Mouse (Mus musculus) brain, embryonic 14.5 days (tissue): ENCODE measurements around the gene Pdzd2.

ENCODE experiments used
- CTCF ChIP-seq: fragments of 200-500 bp; IDR thresholded peaks from 2 replicates; pipeline ENCODE4 v1.5.1; 2012; ENCODE audit warnings: inconsistent platforms, mild to moderate bottlenecking, moderate library complexity, borderline replicate concordance; ENCODE audit not compliant: insufficient read depth, insufficient read length; ENCODE audit errors: extremely low read depth
- POLR2A ChIP-seq: fragments of 200-500 bp; IDR thresholded peaks from 2 replicates; pipeline ENCODE4 v1.6.1; 2012; ENCODE audit warnings: mild to moderate bottlenecking, inconsistent platforms, borderline replicate concordance; ENCODE audit not compliant: poor library complexity, insufficient read depth, insufficient read length, severe bottlenecking; ENCODE audit errors: extremely low read depth

DNA sequence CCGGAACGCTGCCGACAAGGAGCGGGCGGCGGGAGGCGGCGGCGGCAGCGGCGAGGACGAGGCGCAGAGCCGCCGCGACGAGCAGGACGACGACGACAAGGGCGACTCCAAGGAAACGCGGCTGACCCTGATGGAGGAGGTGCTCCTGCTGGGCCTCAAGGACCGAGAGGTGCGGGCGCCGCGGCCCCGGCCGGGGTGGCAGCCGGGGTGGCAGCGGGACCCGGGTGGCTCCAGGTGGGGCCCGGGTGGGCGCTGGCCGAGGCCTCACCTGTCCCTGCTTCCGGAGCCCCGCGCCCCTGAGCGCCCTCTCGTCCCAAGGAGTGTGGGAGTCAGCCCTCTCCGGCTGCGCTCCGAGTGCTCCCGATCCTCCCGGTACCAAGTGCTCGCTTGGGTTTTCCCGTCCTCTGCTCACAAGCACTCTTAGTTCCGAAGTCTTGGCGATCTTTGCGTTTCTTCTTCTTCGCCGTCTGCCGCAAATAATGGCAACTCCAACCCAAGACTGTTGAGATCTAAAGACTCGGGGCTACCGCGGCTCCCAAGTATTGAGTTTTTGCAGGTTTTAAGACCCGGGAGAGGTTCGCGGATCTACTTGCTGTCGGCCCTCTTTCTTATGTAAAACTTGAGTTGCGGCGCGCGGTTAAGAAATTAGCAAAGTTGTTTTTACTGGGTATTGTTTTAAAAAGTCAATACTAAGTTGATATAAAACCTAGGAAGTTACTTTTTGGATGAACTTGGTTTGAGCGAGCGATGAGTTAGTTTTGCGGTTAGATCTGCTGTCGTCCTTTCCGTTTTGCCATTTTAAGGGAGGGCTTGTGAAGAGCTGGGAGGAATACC, 417.7 kb downstream of the Pdzd2 start, which contains the start of gene 1810049J17Rik:
- TF ChIP-seq POLR2A (no peak), CTCF (no peak)
